Mouse (Mus musculus) embryonic facial prominence, embryonic 14.5 days (tissue): ENCODE data around the gene Gse1. TPM values are rescaled to one million over a fixed set of nuclear protein-coding genes. Genes with fewer than 3 reads are reported as not detected.

Source experiments
- ATAC-seq: fragments of 200-750 bp; cut with Nextera tagmentation; 2 replicates; pipeline ENCODE4 v1.8.0; 2017; ENCODE audit warnings: low read depth, moderate number of reproducible peaks, moderate TSS enrichment
- DNase-seq: peaks from one replicate; pipeline ENCODE4 v3.0.0-alpha.2; 2015; ENCODE audit warnings: low spot score
- H3K27ac ChIP-seq: fragments of 300-500 bp; sonication (generic); replicated peaks from 2 replicates; pipeline ENCODE4 v1.5.1; 2014; ENCODE audit warnings: low read depth, mild to moderate bottlenecking, low read length, moderate library complexity
- H3K27me3 ChIP-seq: fragments of 300-500 bp; sonication (generic); replicated peaks from 2 replicates; pipeline ENCODE4 v1.6.1; 2014; ENCODE audit warnings: low read length; ENCODE audit not compliant: control insufficient read depth, insufficient read depth
- H3K36me3 ChIP-seq: fragments of 300-500 bp; sonication (generic); 2 replicates; pipeline ENCODE4 v1.6.1; 2014; ENCODE audit warnings: low read length, mixed read lengths; ENCODE audit not compliant: control insufficient read depth, insufficient read depth
- H3K4me1 ChIP-seq: fragments of 300-500 bp; sonication (generic); 2 replicates; pipeline ENCODE4 v1.6.1; 2014; ENCODE audit warnings: antibody characterized with exemption, low read length; ENCODE audit not compliant: control insufficient read depth, insufficient read depth
- H3K4me2 ChIP-seq: fragments of 300-500 bp; sonication (generic); 2 replicates; pipeline ENCODE4 v1.6.1; 2014; ENCODE audit warnings: low read depth, mild to moderate bottlenecking, low read length, moderate library complexity, mixed read lengths
- H3K4me3 ChIP-seq: fragments of 300-500 bp; sonication (generic); 2 replicates; pipeline ENCODE4 v1.5.1; 2014; ENCODE audit warnings: low read depth, mild to moderate bottlenecking, low read length
- H3K9ac ChIP-seq: fragments of 300-500 bp; sonication (generic); 2 replicates; pipeline ENCODE4 v1.6.1; 2014; ENCODE audit warnings: low read depth, mild to moderate bottlenecking, low read length, moderate library complexity, mixed read lengths
- H3K9me3 ChIP-seq: fragments of 300-500 bp; sonication (generic); 2 replicates; pipeline ENCODE4 v1.6.1; 2016; ENCODE audit warnings: low read length; ENCODE audit not compliant: control insufficient read depth
- WGBS: fragments of 180-500 bp; shearing (Covaris S2); extraction: QIAGEN DNeasy Blood & Tissue Kit; methylation state at CpG from one replicate; pipeline ENCODE4 v1.1.7; 2014; 5-methylcytosine and 5-hydroxymethylcytosine counted together
- polyA plus RNA-seq: library from polyadenylated mRNA; unstranded; fragments of >200 nt; fragmentation: Nextera tagmentation; extraction: Ambion mirVana; gene quantifications from 2 replicates; pipeline ENCODE4 v1.2.1, GENCODE M21; 2014

Gse1 gene
- polyA plus RNA-seq, 1 experiment from 2014 or later, result 8.7 TPM

DNA sequence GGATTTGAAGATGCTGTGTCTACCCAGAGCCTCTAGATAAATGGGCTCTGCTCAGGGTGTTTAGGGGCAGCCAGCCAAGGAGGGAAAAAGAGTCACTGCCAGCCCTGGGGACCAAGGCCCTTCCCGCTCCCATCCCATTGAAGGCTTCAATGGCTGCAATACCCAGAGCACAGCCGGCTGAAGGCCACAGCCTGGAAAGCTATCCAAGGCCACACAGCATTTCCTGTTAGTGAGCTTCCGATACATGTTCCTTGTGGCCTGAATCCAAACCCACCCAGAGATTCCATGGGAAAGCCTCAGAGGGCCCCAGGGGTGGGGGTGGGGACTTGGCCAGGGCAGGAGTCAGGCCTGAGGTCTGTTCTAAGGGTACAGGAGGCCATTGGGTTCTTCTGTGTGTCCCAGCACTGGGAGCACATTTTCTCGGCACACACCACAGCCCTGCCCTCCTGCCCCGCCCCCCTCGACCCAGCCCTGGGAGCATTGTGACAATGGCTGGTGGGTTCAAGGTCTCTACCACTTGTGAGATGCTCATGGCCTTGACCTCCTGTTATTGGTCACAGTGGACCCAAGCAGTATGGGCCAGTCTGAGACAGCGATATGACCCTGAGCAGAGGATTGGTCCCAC lies 23.4 kb upstream of the Gse1 start:
- Histone ChIP-seq H3K9me3 (peaks cover 5% of the 10 kb centered on the region; the same call in 1 of the 2 replicates), H3K4me1 (no peaks in the 10 kb centered on the region), H3K27me3 (no peaks in the 10 kb centered on the region), H3K4me2 (no peak overlapping the region), H3K36me3 (no peaks in the 10 kb centered on the region), H3K9ac (no peak overlapping the region), H3K27ac (no peak overlapping the region), H3K4me3 (no peak overlapping the region)
- DNase-seq (peak; percentile 25), ATAC-seq (no peak)
- WGBS, result 59% methylated on average over 7 of the region's 7 CpGs

DNA sequence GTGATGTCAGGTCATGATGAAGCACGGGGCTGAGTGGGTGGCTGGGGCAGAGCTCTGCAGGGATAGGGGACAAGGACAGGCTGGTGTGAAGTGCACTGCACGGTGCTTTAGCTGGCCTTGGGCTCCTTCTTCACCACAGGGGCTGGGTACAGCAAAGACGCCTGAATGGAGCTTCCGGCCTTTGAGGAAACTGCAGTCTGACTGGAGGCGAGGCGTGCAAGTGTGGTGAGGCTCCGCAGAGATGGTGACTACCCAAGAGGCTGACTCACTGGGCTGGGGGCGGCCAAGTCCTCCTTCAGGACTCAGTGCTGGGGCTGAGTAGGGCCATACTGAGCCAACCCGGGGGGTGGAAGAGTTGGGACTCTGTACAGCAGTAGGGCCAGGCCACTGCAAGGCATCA lies 22.3 kb upstream of the Gse1 start:
- H3K27me3 ChIP-seq, result no peaks in the 10 kb centered on the region
- H3K9me3 ChIP-seq, result no peaks in the 10 kb centered on the region
- H3K4me3 ChIP-seq, result no peak overlapping the region
- 83% methylated on average over 9 of the region's 9 CpGs for WGBS
- no peak overlapping the region for H3K4me2 ChIP-seq
- H3K27ac ChIP-seq, result no peak overlapping the region
- no peak for DNase-seq
- no peak overlapping the region for H3K9ac ChIP-seq
- H3K36me3 ChIP-seq, result no peaks in the 10 kb centered on the region
- peaks cover 8% of the 10 kb centered on the region for H3K4me1 ChIP-seq
- ATAC-seq, result no peak

DNA sequence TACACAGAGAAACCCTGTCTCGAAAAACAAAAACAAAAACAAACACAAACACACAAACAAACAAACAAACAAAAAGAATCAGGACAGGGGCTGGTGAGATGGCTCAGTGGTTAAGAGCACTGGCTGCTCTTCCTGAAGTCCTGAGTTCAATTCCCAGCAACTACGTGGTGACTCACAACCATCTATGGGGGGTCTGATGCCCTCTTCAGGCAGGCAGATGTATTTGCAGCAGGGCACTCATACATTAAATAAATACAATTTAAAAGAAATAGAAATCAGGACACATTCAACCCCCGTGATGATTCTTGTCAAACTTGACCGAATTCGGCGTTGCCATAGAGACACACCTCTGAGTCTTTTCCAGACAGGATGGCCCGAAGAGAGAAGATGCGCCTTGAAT lies 20.9 kb upstream of the Gse1 start:
- ATAC-seq (no peak), DNase-seq (no peak)
- Histone ChIP-seq H3K4me3 (no peak overlapping the region), H3K27me3 (no peaks in the 10 kb centered on the region), H3K27ac (no peak overlapping the region), H3K9ac (no peak overlapping the region), H3K4me1 (peaks cover 13% of the 10 kb centered on the region), H3K9me3 (no peaks in the 10 kb centered on the region), H3K36me3 (no peaks in the 10 kb centered on the region), H3K4me2 (no peak overlapping the region)
- WGBS, result 87% methylated on average over 8 of the region's 8 CpGs

DNA sequence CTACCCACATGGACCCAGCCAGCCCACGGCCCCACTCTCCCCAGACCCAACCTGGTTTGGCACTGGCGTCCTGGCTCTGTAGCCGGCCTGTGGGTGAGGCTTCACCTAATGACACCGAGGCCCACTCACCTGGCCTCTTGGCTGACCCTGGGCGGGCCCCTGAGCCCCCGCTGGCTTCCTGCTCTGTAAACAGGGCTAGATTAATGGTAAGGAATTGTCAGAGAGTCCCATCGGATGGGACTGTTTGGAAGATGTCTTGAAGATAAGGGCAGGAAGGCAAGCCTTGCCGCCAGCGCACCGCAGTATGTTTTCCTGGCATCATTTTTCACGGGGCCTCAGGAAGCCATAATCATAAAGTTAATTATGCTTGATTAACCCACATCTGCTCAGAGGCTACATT lies 20.1 kb upstream of the Gse1 start:
- H3K36me3 ChIP-seq, result no peaks in the 10 kb centered on the region
- no peaks in the 10 kb centered on the region for H3K9me3 ChIP-seq
- H3K9ac ChIP-seq, result 0 out of 2 replicates have a peak overlapping the region, but pooled peaks have one; percentile 1
- no peak overlapping the region for H3K4me2 ChIP-seq
- ATAC-seq (no peak), DNase-seq (no peak)
- peaks cover 13% of the 10 kb centered on the region for H3K4me1 ChIP-seq
- no peak overlapping the region for H3K27ac ChIP-seq
- H3K4me3 ChIP-seq, result no peak overlapping the region
- 65% methylated on average over 11 of the region's 11 CpGs for WGBS
- H3K27me3 ChIP-seq, result no peaks in the 10 kb centered on the region

DNA sequence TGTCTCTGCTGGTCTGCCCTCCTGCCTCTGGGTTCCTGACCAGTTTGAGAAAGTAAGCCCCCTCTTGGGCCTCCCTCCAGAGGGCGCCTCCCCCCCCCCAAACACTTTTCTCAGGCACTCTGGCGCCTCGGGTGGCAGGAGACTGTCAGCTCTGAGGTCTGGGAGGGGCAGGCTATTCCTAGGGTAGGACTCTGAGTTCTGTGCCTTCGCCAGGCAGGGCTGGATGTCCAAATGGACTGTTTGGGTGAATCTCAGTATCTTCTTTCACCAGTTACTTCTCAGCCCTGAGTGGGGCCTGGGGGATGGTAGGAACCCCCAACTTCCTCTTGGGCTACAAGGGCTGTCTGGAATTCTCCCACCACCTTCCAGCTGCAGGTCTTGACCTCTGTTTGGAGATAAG lies 16.9 kb upstream of the Gse1 start:
- H3K9me3 ChIP-seq, result no peaks in the 10 kb centered on the region
- WGBS, result 21% methylated on average over 3 of the region's 4 CpGs
- no peak overlapping the region for H3K27ac ChIP-seq
- peaks cover 27% of the 10 kb centered on the region for H3K4me1 ChIP-seq
- no peak overlapping the region for H3K4me3 ChIP-seq
- no peaks in the 10 kb centered on the region for H3K36me3 ChIP-seq
- ATAC-seq, result no peak
- peak; percentile 43 for DNase-seq
- no peak overlapping the region; the same call in 1 of the 2 replicates for H3K9ac ChIP-seq
- H3K27me3 ChIP-seq, result no peaks in the 10 kb centered on the region
- no peak overlapping the region for H3K4me2 ChIP-seq

DNA sequence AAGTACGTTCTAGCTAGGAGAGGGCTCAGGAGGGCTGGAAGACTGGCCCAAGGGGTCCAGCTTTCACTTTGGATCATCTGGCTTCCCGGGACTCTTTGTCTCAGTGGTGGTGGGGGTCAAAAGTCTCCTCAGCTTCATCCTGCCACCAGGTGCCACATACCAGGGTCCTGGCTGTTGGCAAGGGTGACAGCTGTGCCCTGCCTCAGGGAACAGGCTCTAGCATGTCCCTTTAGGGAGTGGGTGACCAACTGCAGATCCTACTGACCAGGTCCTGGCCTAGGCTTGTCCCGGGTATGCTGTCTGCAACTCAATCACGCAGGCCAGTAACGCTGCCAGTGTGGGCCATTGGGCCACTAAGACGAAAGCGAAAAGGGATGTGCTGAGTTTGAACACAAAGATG lies 15.7 kb upstream of the Gse1 start:
- WGBS, result 86% methylated on average over 7 of the region's 7 CpGs
- H3K27me3 ChIP-seq, result no peaks in the 10 kb centered on the region

DNA sequence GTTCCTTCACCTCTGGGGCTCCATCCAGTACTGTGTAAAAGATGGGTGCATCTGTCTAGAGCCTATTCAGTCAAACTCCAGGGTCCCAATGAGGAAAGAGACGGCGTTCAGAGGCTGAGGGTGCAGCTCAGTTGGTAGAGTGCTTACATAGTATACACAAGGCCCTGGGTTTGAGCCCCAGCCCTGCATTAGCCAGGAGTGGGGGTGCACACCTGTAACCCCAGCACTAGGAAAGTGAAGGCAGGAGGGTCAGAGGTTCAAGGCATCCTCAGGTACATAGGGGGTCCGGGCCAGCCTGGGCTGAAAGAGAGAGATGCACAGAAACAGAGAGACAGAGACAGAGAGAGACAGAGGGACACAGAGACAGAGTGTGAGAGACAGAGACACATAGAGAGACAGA lies 15.0 kb upstream of the Gse1 start:
- no peaks in the 10 kb centered on the region for H3K27me3 ChIP-seq
- H3K9me3 ChIP-seq, result no peaks in the 10 kb centered on the region
- H3K36me3 ChIP-seq, result no peaks in the 10 kb centered on the region
- no peak for ATAC-seq
- peaks cover 42% of the 10 kb centered on the region for H3K4me1 ChIP-seq
- WGBS, result 95% methylated on average over 3 of the region's 3 CpGs
- no peak overlapping the region for H3K4me2 ChIP-seq
- H3K9ac ChIP-seq, result no peak overlapping the region
- DNase-seq, result no peak
- H3K4me3 ChIP-seq, result no peak overlapping the region
- no peak overlapping the region for H3K27ac ChIP-seq

More for the DNA sequence above, 15.7 kb upstream of the Gse1 start:
- no peak overlapping the region for H3K9ac ChIP-seq
- H3K4me1 ChIP-seq, result peaks cover 39% of the 10 kb centered on the region
- H3K36me3 ChIP-seq, result no peaks in the 10 kb centered on the region
- no peak overlapping the region for H3K27ac ChIP-seq
- DNase-seq (no peak), ATAC-seq (no peak)
- no peak overlapping the region for H3K4me2 ChIP-seq
- no peaks in the 10 kb centered on the region for H3K9me3 ChIP-seq
- no peak overlapping the region for H3K4me3 ChIP-seq

DNA sequence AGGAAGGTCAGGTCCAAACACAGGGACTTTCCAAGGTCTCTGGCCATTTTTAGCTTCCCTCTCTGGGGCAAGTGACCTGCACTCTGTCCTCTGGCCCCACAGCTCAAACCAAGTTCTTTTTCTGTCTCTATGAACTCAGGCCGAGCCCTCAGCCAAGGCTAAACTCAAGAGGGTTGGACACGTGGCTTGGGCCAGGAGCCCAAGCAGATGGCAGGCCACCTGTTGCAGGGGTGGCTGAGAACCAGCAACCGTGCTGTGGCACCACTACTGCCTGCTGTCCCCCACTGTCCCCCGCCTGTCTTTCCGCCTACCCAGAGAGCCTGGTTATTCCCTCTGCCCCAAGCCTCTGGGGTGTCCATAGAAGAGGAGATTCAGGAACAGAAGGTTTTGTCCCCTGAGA lies 14.3 kb upstream of the Gse1 start:
- 77% methylated on average over 5 of the region's 5 CpGs for WGBS
- no peaks in the 10 kb centered on the region for H3K36me3 ChIP-seq
- no peak overlapping the region for H3K4me3 ChIP-seq
- H3K27me3 ChIP-seq, result no peaks in the 10 kb centered on the region
- H3K9ac ChIP-seq, result no peak overlapping the region
- DNase-seq, result peak; percentile 61
- ATAC-seq, result no peak
- H3K9me3 ChIP-seq, result no peaks in the 10 kb centered on the region
- H3K4me2 ChIP-seq, result no peak overlapping the region
- peaks cover 42% of the 10 kb centered on the region for H3K4me1 ChIP-seq
- no peak overlapping the region for H3K27ac ChIP-seq

DNA sequence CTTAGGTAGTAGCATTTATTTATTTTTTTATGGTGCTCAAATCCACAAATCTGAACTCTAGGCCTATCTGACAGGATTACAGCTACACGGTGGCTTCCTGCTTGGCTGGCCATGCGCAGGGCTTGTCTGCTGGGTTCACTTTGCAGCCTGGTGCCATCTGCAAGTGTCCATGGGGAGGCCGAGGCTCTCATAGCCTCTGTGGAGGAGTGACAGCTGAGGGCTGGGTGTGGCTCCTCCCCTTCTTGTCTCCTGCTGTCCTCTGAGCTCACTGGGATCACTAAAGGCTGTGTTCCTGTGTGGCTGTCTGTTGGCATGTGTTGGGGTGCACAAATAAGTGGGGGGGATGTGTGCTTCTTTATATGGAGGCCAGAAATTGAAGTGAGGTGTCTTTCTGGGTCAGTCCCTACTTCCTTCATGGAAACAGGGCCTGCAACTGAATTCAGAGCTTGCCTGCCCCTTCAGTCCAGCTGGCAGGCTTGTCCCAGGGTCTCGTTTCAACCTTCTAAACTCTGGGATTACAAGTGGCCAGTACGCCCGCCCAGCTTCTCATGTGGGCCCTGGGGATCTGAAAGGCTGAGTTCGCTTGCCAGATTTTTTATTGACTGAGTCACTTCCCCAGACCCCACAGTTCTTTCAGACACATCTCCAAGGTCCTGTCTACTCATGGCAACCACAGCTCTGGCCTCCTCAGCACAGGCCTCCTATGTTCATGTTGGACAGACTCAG lies 12.7 kb upstream of the Gse1 start:
- 34% methylated on average over 7 of the region's 7 CpGs for WGBS
- 0 out of 2 replicates have a peak, but pooled peaks have one; percentile 23 for ATAC-seq
- H3K27me3 ChIP-seq, result no peaks in the 10 kb centered on the region
- 0 out of 2 replicates have a peak overlapping the region, but pooled peaks have one; percentile 34 for H3K9ac ChIP-seq
- no peak overlapping the region for H3K4me3 ChIP-seq
- peak overlapping the region; percentile 85 for H3K27ac ChIP-seq
- peaks cover 38% of the 10 kb centered on the region for H3K4me1 ChIP-seq
- H3K4me2 ChIP-seq, result no peak overlapping the region
- H3K36me3 ChIP-seq, result no peaks in the 10 kb centered on the region
- H3K9me3 ChIP-seq, result no peaks in the 10 kb centered on the region
- peak; percentile 70 for DNase-seq
